Mouse (Mus musculus) c-Kit-positive CD71-positive TER-119-positive erythroid progenitor cells, embryonic 14.5 days (primary cell): ENCODE measurements at regions not wholly inside any gene's neighbourhood (a gene's known extent, or its start where the extent isn't known, plus 50 kb on each side); places are given as distances from the start of the nearest gene placed in this dataset.

ENCODE experiments used
- DNase-seq: peaks from one replicate; pipeline ENCODE4 v3.0.0-alpha.2; 2013; ENCODE audit warnings: low spot score

- peak; percentile 17 for DNase-seq
Observed at GRCm38 (mm10) chr16:5537286-5538204, 281.8 kb upstream of the Eef2kmt start.

- no peak for DNase-seq
Observed at GRCm38 (mm10) chr16:5536515-5536972, 280.8 kb upstream of the Eef2kmt start.

GRCm38 (mm10) chr16:5535414-5535813 is 279.6 kb upstream of the Eef2kmt start:
- DNase-seq, result no peak

GRCm38 (mm10) chr16:5534862-5535261 is 279.1 kb upstream of the Eef2kmt start:
- DNase-seq, result no peak

GRCm38 (mm10) chr16:5534385-5534784 is 278.6 kb upstream of the Eef2kmt start:
- no peak for DNase-seq

GRCm38 (mm10) chr16:5532281-5532680 is 276.5 kb upstream of the Eef2kmt start:
- no peak for DNase-seq

- no peak for DNase-seq
Observed at GRCm38 (mm10) chr16:5529823-5530222, 274.0 kb upstream of the Eef2kmt start.

- no peak for DNase-seq
Observed at GRCm38 (mm10) chr16:5527936-5528335, 272.2 kb upstream of the Eef2kmt start.

GRCm38 (mm10) chr16:5524375-5524774 is 268.6 kb upstream of the Eef2kmt start:
- no peak for DNase-seq

GRCm38 (mm10) chr16:5523402-5524021 is 267.7 kb upstream of the Eef2kmt start:
- no peak for DNase-seq

GRCm38 (mm10) chr16:5517746-5518145 is 262.0 kb upstream of the Eef2kmt start:
- DNase-seq, result no peak

GRCm38 (mm10) chr16:5515867-5516266 is 260.1 kb upstream of the Eef2kmt start:
- no peak for DNase-seq

- no peak for DNase-seq
Observed at GRCm38 (mm10) chr16:5507261-5507660, 251.5 kb upstream of the Eef2kmt start.

GRCm38 (mm10) chr16:5501961-5502360 is 246.2 kb upstream of the Eef2kmt start:
- DNase-seq, result no peak

GRCm38 (mm10) chr16:5496051-5496685 is 240.4 kb upstream of the Eef2kmt start:
- DNase-seq, result no peak

- no peak for DNase-seq
Observed at GRCm38 (mm10) chr16:5493352-5493751, 237.6 kb upstream of the Eef2kmt start.

GRCm38 (mm10) chr16:5487259-5487658 is 231.5 kb upstream of the Eef2kmt start:
- no peak for DNase-seq

GRCm38 (mm10) chr16:5483337-5483736 is 227.6 kb upstream of the Eef2kmt start:
- no peak for DNase-seq

- DNase-seq, result no peak
Observed at GRCm38 (mm10) chr16:5480148-5480547, 224.4 kb upstream of the Eef2kmt start.

GRCm38 (mm10) chr16:5478970-5479369 is 223.2 kb upstream of the Eef2kmt start:
- DNase-seq, result no peak

- DNase-seq, result peak; percentile 27
Observed at GRCm38 (mm10) chr16:5471321-5471720, 215.5 kb upstream of the Eef2kmt start.

- peak; percentile 3 for DNase-seq
Observed at GRCm38 (mm10) chr16:5467587-5467986, 211.8 kb upstream of the Eef2kmt start.

GRCm38 (mm10) chr16:5466760-5467159 is 211.0 kb upstream of the Eef2kmt start:
- no peak for DNase-seq
